Mouse (Mus musculus): ENCODE measurements around the gene Stx1b.

GRCm38 (mm10) chr7:127763642-127764041 lies 60.7 kb downstream of the Stx1b start:
- TF ChIP-seq CTCF (IDR thresholded peaks at IDR 0.05; ENCODE audit: low read depth, low read length): no peak
- no peak for TF ChIP-seq POLR2A (IDR thresholded peaks at IDR 0.05; ENCODE audit: extremely low read depth, insufficient read depth, low read length)

Measured in liver, adult 2 months (tissue).